Mouse (Mus musculus): Measurements from ENCODE around the gene Gm14137. TPM values are rescaled to one million over a fixed set of nuclear protein-coding genes. Genes with fewer than 3 reads are reported as not detected.

Gm14137 gene
- polyA plus RNA-seq, 1 experiment, result not detected

GRCm38 (mm10) chr2:119161247-119161646, 13.1 kb upstream of the Gm14137 start:
- no peak overlapping the region for H3K9ac ChIP-seq (ENCODE audit: low read depth, poor library complexity, severe bottlenecking)
- peaks cover 2% of the 10 kb centered on the region for H3K4me1 ChIP-seq (ENCODE audit: control insufficient read depth, insufficient read depth, low read length)
- no peak overlapping the region for H3K4me3 ChIP-seq (ENCODE audit: low read depth, low read length)
- H3K27me3 ChIP-seq (ENCODE audit: control insufficient read depth, insufficient read depth, low read length, poor library complexity, severe bottlenecking), result no peaks in the 10 kb centered on the region
- TF ChIP-seq POLR2A (IDR thresholded peaks at IDR 0.05; ENCODE audit: insufficient read depth, low read length), result no peak
- no peak for TF ChIP-seq CTCF (IDR thresholded peaks at IDR 0.05; ENCODE audit: low read depth, low read length)
- no peaks in the 10 kb centered on the region for H3K9me3 ChIP-seq (replicated peaks; ENCODE audit: control insufficient read depth, insufficient read depth, low read length, poor library complexity, severe bottlenecking)
- H3K27ac ChIP-seq (ENCODE audit: insufficient read depth, low read length), result no peak overlapping the region
- no peaks in the 10 kb centered on the region for H3K36me3 ChIP-seq (ENCODE audit: control insufficient read depth, insufficient read depth, low read length, poor library complexity, severe bottlenecking)

DNA sequence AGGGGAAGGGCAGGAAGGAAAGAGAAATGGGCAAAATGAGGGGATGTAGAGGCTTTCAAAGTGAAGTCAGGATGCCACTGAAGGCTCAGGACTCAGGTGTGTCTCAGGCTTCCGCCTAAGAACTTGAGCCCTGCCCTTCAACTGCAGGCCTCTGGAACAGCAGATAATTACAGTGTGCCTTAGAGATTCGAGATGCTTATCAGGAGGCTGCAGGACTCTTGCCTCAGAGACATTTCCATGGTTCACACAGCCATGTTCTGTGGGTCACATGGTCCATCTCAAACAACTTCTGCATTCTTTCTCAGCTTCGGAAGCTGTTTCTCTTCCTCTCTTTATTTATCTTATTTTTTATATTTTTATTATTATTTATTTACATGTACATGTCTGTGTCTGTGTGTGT, 11.2 kb upstream of the Gm14137 start:
- Histone ChIP-seq H3K27ac (ENCODE audit: insufficient read depth, low read length) (no peak overlapping the region), H3K9ac (ENCODE audit: low read depth, poor library complexity, severe bottlenecking) (no peak overlapping the region), H3K27me3 (ENCODE audit: control insufficient read depth, insufficient read depth, low read length, poor library complexity, severe bottlenecking) (no peaks in the 10 kb centered on the region)

GRCm38 (mm10) chr2:119163999-119164398, 10.3 kb upstream of the Gm14137 start:
- H3K27ac ChIP-seq (ENCODE audit: insufficient read depth, low read length), result no peak overlapping the region
- H3K9ac ChIP-seq (ENCODE audit: low read depth, poor library complexity, severe bottlenecking), result no peak overlapping the region
- TF ChIP-seq POLR2A (IDR thresholded peaks at IDR 0.05; ENCODE audit: insufficient read depth, low read length), result no peak
- no peak for TF ChIP-seq CTCF (IDR thresholded peaks at IDR 0.05; ENCODE audit: low read depth, low read length)
- no peak for TF ChIP-seq EP300 (IDR thresholded peaks at IDR 0.05; ENCODE audit: insufficient read depth, low read depth, low read length)
- no peak overlapping the region for H3K4me3 ChIP-seq (ENCODE audit: low read depth, low read length)
- H3K9me3 ChIP-seq (replicated peaks; ENCODE audit: control insufficient read depth, insufficient read depth, low read length, poor library complexity, severe bottlenecking), result no peaks in the 10 kb centered on the region
- no peaks in the 10 kb centered on the region for H3K27me3 ChIP-seq (ENCODE audit: control insufficient read depth, insufficient read depth, low read length, poor library complexity, severe bottlenecking)
- no peaks in the 10 kb centered on the region for H3K36me3 ChIP-seq (ENCODE audit: control insufficient read depth, insufficient read depth, low read length, poor library complexity, severe bottlenecking)
- peaks cover 2% of the 10 kb centered on the region for H3K4me1 ChIP-seq (ENCODE audit: control insufficient read depth, insufficient read depth, low read length)

More for the DNA sequence above, 11.2 kb upstream of the Gm14137 start:
- no peak for TF ChIP-seq POLR2A (IDR thresholded peaks at IDR 0.05; ENCODE audit: insufficient read depth, low read length)
- no peak for TF ChIP-seq CTCF (IDR thresholded peaks at IDR 0.05; ENCODE audit: low read depth, low read length)
- TF ChIP-seq EP300 (IDR thresholded peaks at IDR 0.05; ENCODE audit: insufficient read depth, low read depth, low read length), result no peak
- peaks cover 2% of the 10 kb centered on the region for H3K4me1 ChIP-seq (ENCODE audit: control insufficient read depth, insufficient read depth, low read length)
- no peaks in the 10 kb centered on the region for H3K36me3 ChIP-seq (ENCODE audit: control insufficient read depth, insufficient read depth, low read length, poor library complexity, severe bottlenecking)
- H3K9me3 ChIP-seq (replicated peaks; ENCODE audit: control insufficient read depth, insufficient read depth, low read length, poor library complexity, severe bottlenecking), result no peaks in the 10 kb centered on the region
- H3K4me3 ChIP-seq (ENCODE audit: low read depth, low read length), result no peak overlapping the region

- Histone ChIP-seq H3K27ac (ENCODE audit: insufficient read depth, low read length) (no peak overlapping the region), H3K9ac (ENCODE audit: low read depth, poor library complexity, severe bottlenecking) (no peak overlapping the region), H3K4me3 (ENCODE audit: low read depth, low read length) (no peak overlapping the region), H3K36me3 (ENCODE audit: control insufficient read depth, insufficient read depth, low read length, poor library complexity, severe bottlenecking) (no peaks in the 10 kb centered on the region), H3K27me3 (ENCODE audit: control insufficient read depth, insufficient read depth, low read length, poor library complexity, severe bottlenecking) (no peaks in the 10 kb centered on the region), H3K9me3 (replicated peaks; ENCODE audit: control insufficient read depth, insufficient read depth, low read length, poor library complexity, severe bottlenecking) (no peaks in the 10 kb centered on the region), H3K4me1 (ENCODE audit: control insufficient read depth, insufficient read depth, low read length) (peaks cover 2% of the 10 kb centered on the region)
- TF ChIP-seq POLR2A (IDR thresholded peaks at IDR 0.05; ENCODE audit: insufficient read depth, low read length), result no peak
- no peak for TF ChIP-seq EP300 (IDR thresholded peaks at IDR 0.05; ENCODE audit: insufficient read depth, low read depth, low read length)
- TF ChIP-seq CTCF (IDR thresholded peaks at IDR 0.05; ENCODE audit: low read depth, low read length), result no peak
Measured at GRCm38 (mm10) chr2:119165401-119165800, 8.9 kb upstream of the Gm14137 start.

GRCm38 (mm10) chr2:119166901-119167865, 7.1 kb upstream of the Gm14137 start, which contains the start of gene Gchfr:
Gene Gchfr (plus strand): TSS chr2:119167773.
- TF ChIP-seq CTCF (IDR thresholded peaks at IDR 0.05; ENCODE audit: low read depth, low read length), result no peak
- no peak for TF ChIP-seq EP300 (IDR thresholded peaks at IDR 0.05; ENCODE audit: insufficient read depth, low read depth, low read length)
- TF ChIP-seq POLR2A (IDR thresholded peaks at IDR 0.05; ENCODE audit: insufficient read depth, low read length), result no peak
- no peaks in the 10 kb centered on the region for H3K36me3 ChIP-seq (ENCODE audit: control insufficient read depth, insufficient read depth, low read length, poor library complexity, severe bottlenecking)
- no peaks in the 10 kb centered on the region for H3K27me3 ChIP-seq (ENCODE audit: control insufficient read depth, insufficient read depth, low read length, poor library complexity, severe bottlenecking)
- H3K4me3 ChIP-seq (ENCODE audit: low read depth, low read length), result peak within 1 kb of the TSS; percentile 64
- peak within 1 kb of the TSS; percentile 26 for H3K9ac ChIP-seq (ENCODE audit: low read depth, poor library complexity, severe bottlenecking)
- no peaks in the 10 kb centered on the region for H3K4me1 ChIP-seq (ENCODE audit: control insufficient read depth, insufficient read depth, low read length)
- H3K9me3 ChIP-seq (replicated peaks; ENCODE audit: control insufficient read depth, insufficient read depth, low read length, poor library complexity, severe bottlenecking), result no peaks in the 10 kb centered on the region
- no peak within 1 kb of the TSS for H3K27ac ChIP-seq (ENCODE audit: insufficient read depth, low read length)

DNA sequence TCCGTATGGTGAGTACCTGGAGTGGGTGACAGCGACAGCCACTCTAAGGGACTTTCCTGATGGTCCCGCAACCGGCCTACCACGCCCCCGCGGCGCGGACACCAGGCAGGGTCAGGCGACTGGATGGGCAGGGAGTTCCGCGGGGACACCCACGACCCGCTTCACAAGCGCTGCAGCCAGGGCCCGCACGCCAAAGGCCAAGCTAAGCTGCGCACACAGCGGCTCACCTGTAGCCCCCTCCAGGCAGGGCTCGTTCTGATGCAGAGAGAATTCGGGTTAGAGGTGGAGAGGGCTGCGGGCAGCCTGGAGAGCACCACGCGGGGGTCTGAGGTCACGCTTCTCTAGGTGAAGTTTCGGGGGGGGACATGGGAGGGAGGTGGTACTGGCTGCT, 6.4 kb upstream of the Gm14137 start:
- H3K36me3 ChIP-seq (ENCODE audit: control insufficient read depth, insufficient read depth, low read length, poor library complexity, severe bottlenecking), result no peaks in the 10 kb centered on the region
- H3K4me1 ChIP-seq (ENCODE audit: control insufficient read depth, insufficient read depth, low read length), result no peaks in the 10 kb centered on the region
- H3K9me3 ChIP-seq (replicated peaks; ENCODE audit: control insufficient read depth, insufficient read depth, low read length, poor library complexity, severe bottlenecking), result no peaks in the 10 kb centered on the region
- peak overlapping the region; percentile 64 for H3K4me3 ChIP-seq (ENCODE audit: low read depth, low read length)
- H3K9ac ChIP-seq (ENCODE audit: low read depth, poor library complexity, severe bottlenecking), result peak overlapping the region; percentile 26
- H3K27ac ChIP-seq (ENCODE audit: insufficient read depth, low read length), result no peak overlapping the region
- TF ChIP-seq CTCF (IDR thresholded peaks at IDR 0.05; ENCODE audit: low read depth, low read length) (no peak), EP300 (IDR thresholded peaks at IDR 0.05; ENCODE audit: insufficient read depth, low read depth, low read length) (no peak), POLR2A (IDR thresholded peaks at IDR 0.05; ENCODE audit: insufficient read depth, low read length) (no peak)
- no peaks in the 10 kb centered on the region for H3K27me3 ChIP-seq (ENCODE audit: control insufficient read depth, insufficient read depth, low read length, poor library complexity, severe bottlenecking)
